Mouse (Mus musculus) heart, postnatal 0 days (tissue): ENCODE data around the gene Plcg2.

Source experiments
- CTCF ChIP-seq: IDR thresholded peaks from 2 replicates; pipeline ENCODE4 v1.5.1; 2016; ENCODE audit warnings: antibody characterized with exemption, control low read depth, low read depth
- EP300 ChIP-seq: IDR thresholded peaks from 2 replicates; pipeline ENCODE4 v1.6.1; 2016; ENCODE audit warnings: antibody characterized with exemption, low read depth

DNA sequence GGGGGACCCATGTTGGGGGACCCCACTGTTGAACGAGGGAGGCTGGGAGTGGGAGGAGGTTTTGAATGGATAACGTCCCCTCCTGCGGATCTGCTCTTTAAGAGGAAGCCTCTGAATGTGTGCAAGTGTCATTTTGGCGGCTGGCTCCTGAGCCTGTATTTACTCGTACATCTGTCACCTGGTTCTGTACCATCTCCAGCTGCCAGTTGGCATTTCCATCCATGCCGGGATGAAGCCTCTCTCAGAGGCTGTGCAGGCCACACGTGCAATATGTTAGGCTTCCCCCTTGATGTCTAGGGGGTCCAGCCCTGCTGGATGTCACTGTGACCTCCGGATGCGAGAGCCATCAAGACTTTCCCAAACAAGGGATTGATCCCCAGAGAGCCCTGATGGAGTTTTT lies 129.0 kb downstream of the Plcg2 start:
- TF ChIP-seq CTCF (no peak), EP300 (no peak)
